ENCODE assay signal across 9 mouse cellular contexts in the genomic region with DNA sequence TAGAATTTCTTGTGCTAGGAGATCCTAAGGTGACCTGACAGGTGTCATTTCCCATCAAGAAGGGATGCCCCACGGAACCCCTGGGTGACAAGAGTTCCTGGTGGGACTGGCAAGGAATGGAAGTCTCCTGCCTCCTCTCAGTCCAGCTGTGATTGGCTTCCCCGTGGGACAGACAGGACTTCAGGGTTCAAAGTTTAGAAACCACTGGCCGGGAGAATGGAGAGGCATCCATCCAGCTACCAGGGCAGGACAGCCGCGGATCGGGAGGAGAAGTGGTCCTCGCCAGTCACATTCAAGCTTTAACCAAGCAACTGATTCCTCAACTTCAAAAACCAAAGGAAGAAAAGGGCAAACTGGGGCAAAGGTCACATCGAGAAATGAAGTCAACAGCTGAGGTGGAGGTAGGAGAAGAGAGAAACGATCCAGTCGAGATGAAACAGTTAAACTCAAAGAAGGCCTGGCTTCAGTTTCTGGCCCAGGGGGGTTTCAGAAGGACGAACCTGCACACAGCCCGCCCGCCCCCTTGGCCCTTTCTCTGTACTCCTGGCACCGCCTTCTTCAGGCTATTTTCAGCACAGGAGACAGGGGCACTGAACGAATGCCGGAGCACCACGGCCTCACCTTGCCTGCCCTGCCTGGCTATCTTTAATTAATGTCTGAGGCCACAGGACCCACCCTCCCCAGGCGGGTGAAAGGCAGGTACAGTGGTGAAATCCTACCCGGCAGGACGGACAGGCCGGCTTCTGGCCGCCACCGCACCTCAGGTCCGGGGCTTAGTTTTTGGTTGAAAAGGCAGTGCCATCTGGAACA. TPM values are rescaled to one million over a fixed set of nuclear protein-coding genes. Genes with fewer than 3 reads are reported as not detected.
DNase-seq lines count a peak whose midpoint lies in the region; ATAC-seq lines count a peak whose summit lies in the region.
"Had no signal": no experiment of that assay in that cellular context is flagged by ENCODE, and none has a peak within 500 bp of the region (broad histone marks: within the 10 kb centered on the region; RNA-seq: fewer than 3 reads in every experiment).

No protein-coding gene starts in this region.

- intact Hi-C loops in heart, postnatal 25 days (cut with DNase I): no loop called here

- 40% methylated on average over 24 of the region's 24 CpGs for WGBS in embryonic facial prominence, embryonic 15.5 days
- 57% methylated on average over 24 of the region's 24 CpGs for WGBS in intestine, embryonic 16.5 days
- WGBS in liver, embryonic 15.5 days (ENCODE audit: insufficient replicate concordance): 71% methylated on average over 24 of the region's 24 CpGs

- no peaks in the 10 kb centered on the region for H3K27me3 ChIP-seq in embryonic facial prominence, embryonic 15.5 days
- no peaks in the 10 kb centered on the region for H3K27me3 ChIP-seq in intestine, embryonic 16.5 days (replicated peaks; ENCODE audit: control insufficient read depth, insufficient read depth, low read length)
- peaks cover 7% of the 10 kb centered on the region; the same call in 1 of the 2 replicates for H3K27me3 ChIP-seq in liver, embryonic 15.5 days

- H3K4me1 ChIP-seq in embryonic facial prominence, embryonic 15.5 days: peaks cover 77% of the 10 kb centered on the region
- peaks cover 76% of the 10 kb centered on the region for H3K4me1 ChIP-seq in intestine, embryonic 16.5 days (ENCODE audit: control insufficient read depth, insufficient read depth, low read length)
- peaks cover 93% of the 10 kb centered on the region for H3K4me1 ChIP-seq in liver, embryonic 15.5 days (replicated peaks)

- no peaks in the 10 kb centered on the region for H3K36me3 ChIP-seq in embryonic facial prominence, embryonic 15.5 days
- no peaks in the 10 kb centered on the region for H3K36me3 ChIP-seq in intestine, embryonic 16.5 days (ENCODE audit: control insufficient read depth, insufficient read depth, low read length)
- H3K36me3 ChIP-seq in liver, embryonic 15.5 days (replicated peaks): no peaks in the 10 kb centered on the region

- DNase-seq in heart, adult 18-20 months: peak; percentile 73 to 76
- DNase-seq in heart, postnatal 25 days (ENCODE audit: low spot score): no peak
- no peak for DNase-seq in urinary bladder, postnatal 10 days (ENCODE audit: low spot score)
- DNase-seq in right cerebral cortex, adult 18-20 months: no peak
- DNase-seq in layer of hippocampus, postnatal 10 days (ENCODE audit: low spot score in 2 of 2): no peak

- H3K4me3 ChIP-seq in embryonic facial prominence, embryonic 15.5 days (replicated peaks): peak overlapping the region; percentile 90
- no peak overlapping the region for H3K4me3 ChIP-seq in intestine, embryonic 16.5 days (ENCODE audit: low read length)
- peak overlapping the region; percentile 25; the same call in 1 of the 2 replicates for H3K4me3 ChIP-seq in liver, embryonic 15.5 days (replicated peaks)

- peak overlapping the region; percentile 80 for H3K4me2 ChIP-seq in embryonic facial prominence, embryonic 15.5 days (replicated peaks)
- H3K4me2 ChIP-seq in intestine, embryonic 16.5 days (ENCODE audit: low read depth, low read length): peak overlapping the region; percentile 83
- peak overlapping the region; percentile 89 for H3K4me2 ChIP-seq in liver, embryonic 15.5 days

- no peaks in the 10 kb centered on the region for H3K9me3 ChIP-seq in embryonic facial prominence, embryonic 15.5 days (replicated peaks)
- H3K9me3 ChIP-seq in intestine, embryonic 16.5 days (ENCODE audit: control insufficient read depth, low read length): no peaks in the 10 kb centered on the region
- H3K9me3 ChIP-seq in liver, embryonic 15.5 days (replicated peaks): no peaks in the 10 kb centered on the region

- no peak overlapping the region for H3K27ac ChIP-seq in embryonic facial prominence, embryonic 15.5 days (replicated peaks)
- H3K27ac ChIP-seq in intestine, embryonic 16.5 days (ENCODE audit: low read length): no peak overlapping the region
- H3K27ac ChIP-seq in liver, embryonic 15.5 days (replicated peaks): no peak overlapping the region

- no peak for ATAC-seq in embryonic facial prominence, embryonic 15.5 days (ENCODE audit: insufficient number of reproducible peaks, low FRiP score, low TSS enrichment, low read depth)
- no peak for ATAC-seq in intestine, embryonic 16.5 days
- no peak for ATAC-seq in liver, embryonic 15.5 days (ENCODE audit: insufficient read depth)

- H3K9ac ChIP-seq in embryonic facial prominence, embryonic 15.5 days: no peak overlapping the region
- peak overlapping the region; percentile 30; the same call in 1 of the 2 replicates for H3K9ac ChIP-seq in intestine, embryonic 16.5 days (ENCODE audit: low read depth, low read length)
- no peak overlapping the region for H3K9ac ChIP-seq in liver, embryonic 15.5 days

RNA-seq across cellular contexts. Expression of a gene that starts 6.0 kb away (rescaled TPM):
- 10 to 100 TPM; 20.2 to 20.4 TPM for total RNA-seq in heart, adult 18-20 months (2021)
- total RNA-seq in heart, postnatal 25 days (2021): 10 to 100 TPM; 22.6 to 23.6 TPM
- 23.5 and 25.0 TPM in 2 replicates for polyA plus RNA-seq in embryonic facial prominence, embryonic 15.5 days (2015; fragmentation: Nextera tagmentation; extraction: Ambion mirVana)
- polyA plus RNA-seq in intestine, embryonic 16.5 days (2015; fragmentation: Nextera tagmentation; extraction: Ambion mirVana): 10.1 and 11.7 TPM in 2 replicates
- 5.7 and 6.5 TPM in 2 replicates for polyA plus RNA-seq in liver, embryonic 15.5 days (2015; fragmentation: Nextera tagmentation; extraction: Ambion mirVana)
- 10 to 100 TPM; 23.4 to 24.7 TPM for total RNA-seq in layer of hippocampus, postnatal 10 days (2021)

RNA-seq across cellular contexts. Expression of a gene that starts 51.1 kb away (rescaled TPM):
- total RNA-seq in heart, adult 18-20 months (2021): 10 to 100 TPM; 14.3 to 19.7 TPM
- total RNA-seq in heart, postnatal 25 days (2021): 10 to 100 TPM; 18.4 to 22.7 TPM
- 10.3 and 15.7 TPM in 2 replicates for polyA plus RNA-seq in embryonic facial prominence, embryonic 15.5 days (2015; fragmentation: Nextera tagmentation; extraction: Ambion mirVana)
- polyA plus RNA-seq in intestine, embryonic 16.5 days (2015; fragmentation: Nextera tagmentation; extraction: Ambion mirVana): not detected in 2 replicates
- 0.76 and 1.2 TPM in 2 replicates for polyA plus RNA-seq in liver, embryonic 15.5 days (2015; fragmentation: Nextera tagmentation; extraction: Ambion mirVana)
- 1 to 10 TPM; 1.4 to 1.6 TPM for total RNA-seq in layer of hippocampus, postnatal 10 days (2021)
- total RNA-seq: common myeloid progenitor, adult 5-6 weeks had no signal

Comparison
In these comparisons a context has a peak if more than half of its experiments do, and no peak if none do; other contexts are left out.
1. DNase-seq: peak in heart, adult 18-20 months (2 of 2); none in heart, postnatal 25 days (single experiment), urinary bladder, postnatal 10 days (single experiment), right cerebral cortex, adult 18-20 months (single experiment) and layer of hippocampus, postnatal 10 days (0 of 2).
2. RNA of a gene that starts 51.1 kb away (total RNA-seq): 18.4 to 22.7 TPM in heart, postnatal 25 days and 14.3 to 19.7 TPM in heart, adult 18-20 months; 1.4 to 1.6 TPM in layer of hippocampus, postnatal 10 days; every median in the first group is over 4 times any median in the second.
3. Peak in every context shown above with its lines, with median percentiles within 50 percentile points of each other: H3K4me2 ChIP-seq.